Mouse (Mus musculus) cortical plate, adult 2 months (tissue): ENCODE results near the gene Cdh4.

Source experiments
- CTCF ChIP-seq: fragments of 200-500 bp; IDR thresholded peaks from 2 replicates; pipeline ENCODE4 v1.5.1; 2011; ENCODE audit warnings: mild to moderate bottlenecking, control low read depth, low read length; ENCODE audit not compliant: insufficient read depth; ENCODE audit errors: extremely low read depth
- POLR2A ChIP-seq: fragments of 200-500 bp; IDR thresholded peaks from 2 replicates; pipeline ENCODE4 v1.6.1; 2011; ENCODE audit warnings: mild to moderate bottlenecking, low read length, control low read depth; ENCODE audit not compliant: insufficient read depth; ENCODE audit errors: extremely low read depth

DNA sequence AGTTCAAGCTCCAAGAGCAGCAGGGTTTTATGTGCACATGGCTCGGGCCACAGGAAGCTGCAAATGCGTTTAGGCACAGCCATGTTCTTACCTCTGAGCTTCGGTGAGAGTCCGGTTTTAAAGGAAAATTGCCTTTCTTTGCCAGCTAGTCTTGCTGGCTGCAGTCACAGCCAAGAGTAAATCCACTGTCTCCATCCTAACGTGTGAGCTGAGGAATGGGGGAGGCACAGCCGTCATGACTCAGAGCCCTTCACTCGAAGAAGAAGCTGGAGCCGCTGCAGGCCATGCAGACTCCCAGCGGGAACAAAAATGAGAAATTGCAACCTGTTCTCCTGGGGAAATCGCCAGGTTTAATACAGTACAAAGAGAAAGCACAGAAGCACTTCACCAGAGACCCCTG is 395.0 kb downstream of the Cdh4 start:
- TF ChIP-seq CTCF (no peak), POLR2A (no peak)
